Mouse (Mus musculus) thymus, postnatal 4 days (tissue): ENCODE results near the gene Fn3krp.

Experiments used
- DNase-seq: peaks from one replicate; pipeline ENCODE4 v3.0.0; 2021

Gene Fn3krp

GRCm38 (mm10) chr11:121451216-121451726, 30.1 kb downstream of the Fn3krp start:
- DNase-seq: peak; percentile 57

- peak; percentile 97 for DNase-seq
Observed at GRCm38 (mm10) chr11:121451753-121452635, 30.8 kb downstream of the Fn3krp start, which contains the start of gene Tbcd. Gene Tbcd (plus strand): TSS chr11:121451949.

DNA sequence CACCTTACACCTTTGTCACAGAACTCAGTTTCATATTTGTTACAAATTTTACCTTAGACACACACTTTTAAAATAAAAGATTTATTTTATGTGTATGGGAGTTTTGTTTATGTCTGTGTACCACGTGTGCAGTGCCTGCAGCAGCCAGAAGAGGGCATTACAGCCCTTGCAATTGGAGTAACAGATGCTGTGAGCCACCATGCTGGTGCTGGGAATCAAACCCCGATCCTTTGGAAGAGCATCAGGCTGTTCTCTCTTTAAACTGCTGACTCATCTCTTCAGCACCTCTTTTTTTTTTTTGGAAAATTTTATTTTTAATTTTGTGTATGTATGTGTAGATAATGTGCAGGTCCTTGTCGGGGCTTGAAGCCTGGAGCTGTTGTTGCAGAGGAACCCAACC, 36.7 kb downstream of the Fn3krp start:
- no peak for DNase-seq

DNA sequence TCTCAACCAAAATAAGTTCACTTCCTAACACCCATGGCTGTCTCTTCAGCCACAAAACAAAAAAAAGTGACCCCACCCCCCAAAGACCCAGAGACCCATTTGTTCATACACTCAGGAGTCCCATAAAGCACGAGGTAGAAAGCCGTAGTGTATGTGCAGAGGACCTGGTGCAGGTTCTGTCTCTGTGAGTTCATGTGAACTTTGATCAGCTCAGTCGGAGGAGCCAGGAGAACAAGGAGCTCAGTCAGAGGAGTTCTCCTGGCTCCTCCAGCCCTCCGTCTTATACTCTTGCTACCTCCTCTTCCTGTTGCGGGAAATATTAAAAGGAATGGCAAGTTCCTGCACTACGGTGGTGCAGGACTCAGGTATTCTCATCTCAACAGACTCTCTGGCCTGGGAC, 46.2 kb downstream of the Fn3krp start:
- no peak for DNase-seq

- no peak for DNase-seq
Observed at GRCm38 (mm10) chr11:121474831-121475230, 53.6 kb downstream of the Fn3krp start.

DNA sequence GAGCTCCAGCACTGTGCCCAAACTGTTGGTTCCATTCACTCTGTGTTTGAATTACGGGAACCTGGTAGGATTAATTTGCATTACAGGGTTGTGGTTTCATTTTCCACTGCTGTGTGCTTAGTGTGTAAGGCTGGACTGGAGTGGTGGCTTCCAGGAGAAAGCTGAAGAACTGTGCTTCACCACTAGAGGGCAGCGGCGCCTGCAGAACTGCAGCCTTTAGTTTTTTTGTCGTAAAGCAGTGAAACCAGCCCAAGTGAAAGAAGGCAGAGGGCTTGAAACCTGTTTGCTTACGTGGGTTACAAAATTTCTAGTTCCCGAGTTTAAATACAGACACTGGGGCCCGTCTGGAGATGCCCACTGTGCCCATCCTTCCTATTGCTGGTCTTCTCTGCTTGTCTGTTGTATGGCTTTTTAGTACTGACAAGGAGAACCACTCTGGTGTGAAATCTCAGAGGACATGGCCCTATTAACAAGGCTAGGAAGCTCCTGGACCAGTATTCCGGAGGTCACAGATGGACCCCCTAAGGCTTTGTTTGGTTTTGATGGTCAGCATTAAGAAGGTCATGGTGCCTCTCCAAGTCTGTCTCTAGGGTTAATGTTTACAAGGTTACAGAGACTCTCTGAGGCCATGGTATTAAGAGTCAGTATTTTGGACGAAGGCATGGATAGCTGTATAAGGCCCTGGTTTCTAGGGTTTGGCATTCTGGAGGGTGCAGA, 54.7 kb downstream of the Fn3krp start:
- peak; percentile 90 for DNase-seq

- no peak for DNase-seq
Observed at GRCm38 (mm10) chr11:121479476-121480203, 58.4 kb downstream of the Fn3krp start.
